Mouse (Mus musculus) C2C12 (cell line): ENCODE data around the gene Ifna16.

Experiments used
- CTCF ChIP-seq: IDR thresholded peaks from one replicate; pipeline ENCODE4 v1.5.1; 2011; ENCODE audit not compliant: control insufficient read depth, insufficient read depth, insufficient read length
- MAX ChIP-seq: IDR thresholded peaks from one replicate; pipeline ENCODE4 v1.6.1; 2011; ENCODE audit warnings: mild to moderate bottlenecking, control low read depth
- MYOG ChIP-seq: IDR thresholded peaks from one replicate; pipeline ENCODE4 v1.6.1; 2011; ENCODE audit not compliant: control insufficient read depth, insufficient read length; ENCODE audit errors: extremely low read depth

DNA sequence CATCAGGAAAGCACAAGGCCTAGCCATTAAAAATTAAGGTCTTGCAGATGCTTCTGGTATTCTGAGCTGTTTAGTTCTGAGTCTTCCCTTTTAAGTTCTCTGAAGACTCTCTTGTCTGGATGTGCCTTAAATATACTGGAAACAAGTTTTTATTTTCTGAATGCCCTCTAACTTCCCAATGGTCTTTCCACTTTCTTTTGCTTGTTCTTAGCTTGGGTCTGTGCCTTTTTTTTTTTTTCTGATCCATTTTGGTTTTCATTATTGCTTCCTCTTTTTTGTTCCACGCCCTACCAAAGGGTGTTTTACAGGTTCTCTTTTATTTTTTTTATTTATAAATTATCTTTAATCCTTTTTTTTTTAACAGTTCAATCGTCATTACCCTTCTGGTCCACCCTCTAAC, 32.4 kb downstream of the Ifna16 start, which contains the start of gene Ifna13:
- TF ChIP-seq CTCF (no peak), MAX (no peak), MYOG (no peak)
